Mouse (Mus musculus) CH12.LX (cell line): ENCODE measurements around the gene Aldoc. TPM values are rescaled to one million over a fixed set of nuclear protein-coding genes. Genes with fewer than 3 reads are reported as not detected.

Experiments used
- DNase-seq: peaks from one replicate; pipeline ENCODE4 v3.0.0-alpha.2; 2013; ENCODE audit errors: extremely low read depth
- H3K27ac ChIP-seq: 2 replicates; pipeline ENCODE4 v1.5.1; 2012; ENCODE audit warnings: low read depth, mild to moderate bottlenecking, control low read depth, moderate library complexity; ENCODE audit not compliant: insufficient read depth
- H3K27me3 ChIP-seq: replicated peaks from 2 replicates; pipeline ENCODE3; 2012; ENCODE audit warnings: inconsistent platforms
- H3K36me3 ChIP-seq, 2 experiments: replicated peaks in 1 of 2; 2 replicates each; pipeline versions ENCODE3 to v1.6.1; 2012; ENCODE audit warnings: inconsistent platforms in 1 of 2, low read length in 1 of 2, mild to moderate bottlenecking in 1 of 2, mixed read lengths in 1 of 2, moderate library complexity in 1 of 2; ENCODE audit not compliant: control insufficient read depth in 1 of 2, insufficient read depth in 1 of 2
- H3K4me1 ChIP-seq, 2 experiments: 2 replicates each; pipeline ENCODE4 v1.6.1; 2012; ENCODE audit warnings: inconsistent platforms in 1 of 2, moderate library complexity in 1 of 2; ENCODE audit not compliant: insufficient read depth in 2 of 2, control insufficient read depth in 1 of 2
- H3K4me2 ChIP-seq: 2 replicates; pipeline ENCODE4 v1.6.1; 2012; ENCODE audit warnings: low read depth, mild to moderate bottlenecking, control low read depth; ENCODE audit not compliant: poor library complexity, insufficient read depth, severe bottlenecking
- H3K4me3 ChIP-seq, 3 experiments: fragments of 150-350 bp in 1 of 3; sonication (generic) in 1 of 3; replicated peaks in 1 of 3; 2 replicates each; pipeline versions ENCODE3 to v1.5.1; 2011 to 2012; ENCODE audit warnings: low read depth in 2 of 3, low read length in 2 of 3, mild to moderate bottlenecking in 2 of 3, moderate library complexity in 2 of 3, control low read depth in 1 of 3, improper control_type of control experiment in 1 of 3, inconsistent platforms in 1 of 3, mixed read lengths in 1 of 3; ENCODE audit not compliant: poor library complexity in 1 of 3
- H3K79me2 ChIP-seq: replicated peaks from 2 replicates; pipeline ENCODE4 v1.6.1; 2012; ENCODE audit warnings: mild to moderate bottlenecking, moderate library complexity; ENCODE audit not compliant: control insufficient read depth, poor library complexity, insufficient read depth, severe bottlenecking; ENCODE audit errors: extremely low read depth
- H3K9ac ChIP-seq: 2 replicates; pipeline ENCODE4 v1.6.1; 2012; ENCODE audit warnings: low read depth, mild to moderate bottlenecking, control low read depth, moderate library complexity; ENCODE audit not compliant: insufficient read depth
- H3K9me3 ChIP-seq: replicated peaks from 2 replicates; pipeline ENCODE3; 2012; ENCODE audit warnings: low read length, inconsistent platforms, mixed read lengths
- CHD1 ChIP-seq: IDR thresholded peaks from 2 replicates; pipeline ENCODE4 v1.6.1; 2012; ENCODE audit warnings: low read depth, low read length, improper control_type of control experiment, inconsistent platforms
- CHD2 ChIP-seq: IDR thresholded peaks from 2 replicates; pipeline ENCODE4 v1.6.1; 2011; ENCODE audit warnings: low read length, improper control_type of control experiment
- E2F4 ChIP-seq: IDR thresholded peaks from 2 replicates; pipeline ENCODE4 v1.6.1; 2011; ENCODE audit warnings: low read depth, low read length, improper control_type of control experiment; ENCODE audit not compliant: insufficient replicate concordance
- ELF1 ChIP-seq: IDR thresholded peaks from 2 replicates; pipeline ENCODE4 v1.6.1; 2014; ENCODE audit warnings: low read depth, mild to moderate bottlenecking, inconsistent platforms, low read length, improper control_type of control experiment
- EP300 ChIP-seq: IDR thresholded peaks from 2 replicates; pipeline ENCODE4 v1.6.1; 2011; ENCODE audit warnings: low read length, improper control_type of control experiment
- ETS1 ChIP-seq: conservative IDR thresholded peaks from 2 replicates; pipeline ENCODE4 v1.6.1; 2012; ENCODE audit warnings: low read depth, mild to moderate bottlenecking, inconsistent platforms, low read length, improper control_type of control experiment, moderate library complexity
- GABPA ChIP-seq: IDR thresholded peaks from 2 replicates; pipeline ENCODE4 v1.6.1; 2012; ENCODE audit warnings: low read depth, low read length, improper control_type of control experiment, inconsistent platforms; ENCODE audit not compliant: insufficient replicate concordance
- HCFC1 ChIP-seq: IDR thresholded peaks from 2 replicates; pipeline ENCODE4 v1.6.1; 2012; ENCODE audit warnings: low read depth, mild to moderate bottlenecking, inconsistent platforms, low read length, improper control_type of control experiment
- JUN ChIP-seq: IDR thresholded peaks from 2 replicates; pipeline ENCODE4 v1.6.1; 2011; ENCODE audit warnings: low read depth, mild to moderate bottlenecking, low read length, improper control_type of control experiment, moderate library complexity; ENCODE audit not compliant: insufficient read depth
- MEF2A ChIP-seq: IDR thresholded peaks from 2 replicates; pipeline ENCODE4 v1.6.1; 2014; ENCODE audit warnings: low read depth, mild to moderate bottlenecking, inconsistent platforms, low read length, improper control_type of control experiment, borderline replicate concordance
- MXI1 ChIP-seq: IDR thresholded peaks from 2 replicates; pipeline ENCODE4 v1.6.1; 2011; ENCODE audit warnings: mild to moderate bottlenecking, low read depth, low read length, improper control_type of control experiment
- POLR2A ChIP-seq: IDR thresholded peaks from 2 replicates; pipeline ENCODE4 v1.6.1; 2011; ENCODE audit warnings: low read depth, mild to moderate bottlenecking, improper control_type of control experiment, low read length
- POLR2AphosphoS2 ChIP-seq: IDR thresholded peaks from 2 replicates; pipeline ENCODE4 v1.6.1; 2011; ENCODE audit warnings: low read depth, low read length, improper control_type of control experiment
- SIN3A ChIP-seq: IDR thresholded peaks from 2 replicates; pipeline ENCODE4 v1.6.1; 2012; ENCODE audit warnings: low read length, improper control_type of control experiment, inconsistent platforms
- SMC3 ChIP-seq: IDR thresholded peaks from 2 replicates; pipeline ENCODE4 v1.6.1; 2011; ENCODE audit warnings: low read depth, low read length, improper control_type of control experiment
- TBP ChIP-seq: conservative IDR thresholded peaks from 2 replicates; pipeline ENCODE4 v1.6.1; 2011; ENCODE audit warnings: low read depth, low read length, improper control_type of control experiment
- TCF12 ChIP-seq: IDR thresholded peaks from 2 replicates; pipeline ENCODE4 v1.6.1; 2014; ENCODE audit warnings: low read depth, mild to moderate bottlenecking, inconsistent platforms, low read length, improper control_type of control experiment
- UBTF ChIP-seq: IDR thresholded peaks from 2 replicates; pipeline ENCODE4 v1.6.1; 2012; ENCODE audit warnings: low read depth, mild to moderate bottlenecking, inconsistent platforms, low read length, improper control_type of control experiment, moderate library complexity
- USF2 ChIP-seq: conservative IDR thresholded peaks from 2 replicates; pipeline ENCODE4 v1.6.1; 2011; ENCODE audit warnings: low read depth, low read length, improper control_type of control experiment
- ZC3H11A ChIP-seq: IDR thresholded peaks from 2 replicates; pipeline ENCODE4 v1.6.1; 2012; ENCODE audit warnings: low read depth, mild to moderate bottlenecking, inconsistent platforms, low read length, improper control_type of control experiment
- dilution Hi-C: fragments of 300-500 bp; cut with MboI; formaldehyde crosslinking; loops from 2 replicates; pipeline ENCODE4 v1.14.3; 2020; ENCODE audit warnings: low sequenced_read_pairs; ENCODE audit not compliant: extremely low pct_unique_long_range_greater_than_20kb, extremely low pct_ligation_motif_present
- in situ Hi-C: fragments of 300-500 bp; cut with MboI; formaldehyde crosslinking; loops from 3 replicates; pipeline ENCODE4 v1.14.3; 2019; ENCODE audit warnings: low sequenced_read_pairs, low pct_ligation_motif_present, low pct_unique_long_range_greater_than_20kb, mixed read lengths
- polyA plus RNA-seq: library from polyadenylated mRNA; unstranded; fragments of >175 nt; gene quantifications from 2 replicates; pipeline ENCODE4 v1.2.1, GENCODE M21; 2012; ENCODE audit warnings: low read depth; ENCODE audit not compliant: insufficient read length
- total RNA-seq, 2 experiments: library from RNA; depleted of rRNA; stranded (reverse); fragments of 300-350 nt in 1 of 2; fragments of >200 nt in 1 of 2; gene quantifications; 2 replicates each; pipeline ENCODE4 v1.2.3; 2012 to 2014

The Aldoc gene
- total and polyA plus RNA-seq, 3 experiments: 25.0 to 119 (median 90.2) TPM

DNA sequence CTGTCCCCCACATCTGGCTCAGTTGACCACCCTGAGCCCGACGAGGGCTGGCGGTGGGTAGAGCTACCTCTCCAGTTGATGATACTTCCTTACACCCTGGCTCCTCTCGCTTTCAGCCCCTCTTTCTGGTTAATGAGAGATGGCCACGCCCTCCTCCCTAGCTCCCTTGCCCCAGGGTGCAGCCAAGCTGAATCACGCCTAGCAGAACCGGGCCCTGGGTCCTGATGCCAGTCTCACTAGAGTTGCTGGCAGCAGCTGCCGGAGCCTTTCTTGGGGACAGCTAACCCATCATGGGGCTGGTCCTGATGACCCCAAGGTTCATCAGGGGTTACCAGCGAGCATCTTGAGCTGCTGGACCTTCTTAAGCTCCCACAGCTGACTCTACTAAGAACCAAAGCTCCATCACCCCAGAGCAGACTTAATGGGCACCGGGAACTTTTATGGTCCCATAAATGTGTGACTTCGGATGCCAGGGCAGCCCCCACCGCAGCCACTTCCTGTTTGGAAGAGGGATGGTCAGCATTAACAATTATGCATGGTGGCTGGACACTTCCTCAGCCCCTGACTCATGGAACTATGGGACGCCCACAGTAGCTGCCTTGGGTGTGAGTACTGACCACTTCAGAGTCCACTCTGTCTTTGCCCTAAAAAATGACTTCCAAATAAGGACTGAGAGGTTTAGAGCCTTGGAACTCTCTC, 40.7 kb downstream of the Aldoc start:
- in situ Hi-C loops: loop anchor here (5.0 to 10.0 kb wide), 2 partner anchors 39 to 81 kb away; no protein-coding TSS in a partner anchor
- peaks cover 56% of the 10 kb centered on the region for H3K27me3 ChIP-seq

DNA sequence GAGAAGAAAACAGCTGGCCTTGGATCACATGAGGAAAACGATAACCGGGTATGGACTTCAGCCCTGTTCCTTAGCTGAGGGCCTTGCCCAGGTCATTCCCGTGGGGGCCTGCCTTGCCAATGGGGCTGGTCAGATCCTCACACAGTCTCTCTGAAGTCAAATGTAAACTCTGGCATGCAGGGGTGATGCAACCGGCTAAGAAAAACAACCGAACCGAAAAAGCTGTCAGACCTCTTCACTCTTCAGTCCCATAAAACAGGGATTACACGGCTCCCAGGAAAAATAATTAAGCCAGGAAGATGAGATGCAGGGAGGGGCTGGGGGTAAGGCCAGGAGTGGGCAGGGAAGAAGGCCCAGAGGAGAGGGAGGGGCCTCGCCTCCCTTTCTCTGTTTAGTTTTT, 41.3 kb downstream of the Aldoc start:
- in situ Hi-C loops: loop anchor here (5.0 to 10.0 kb wide), 2 partner anchors 38 to 81 kb away; no protein-coding TSS in a partner anchor

More for the DNA sequence above, 40.7 kb downstream of the Aldoc start:
- no peak overlapping the region for H3K4me2 ChIP-seq
- no peaks in the 10 kb centered on the region for H3K79me2 ChIP-seq
- no peak overlapping the region for H3K27ac ChIP-seq
- TF ChIP-seq SMC3: no peak
- no peak for TF ChIP-seq POLR2A
- TF ChIP-seq GABPA: no peak
- H3K9me3 ChIP-seq: no peaks in the 10 kb centered on the region
- no peak overlapping the region for H3K4me3 ChIP-seq
- dilution Hi-C loops: no loop called here
- peaks cover 3 to 16% of the 10 kb centered on the region in 2 experiments for H3K4me1 ChIP-seq
- H3K9ac ChIP-seq: no peak overlapping the region
- H3K36me3 ChIP-seq: no peaks in the 10 kb centered on the region
- no peak for DNase-seq

GRCm38 (mm10) chr11:78367456-78368225, 44.9 kb downstream of the Aldoc start:
- Histone ChIP-seq H3K79me2 (no peaks in the 10 kb centered on the region), H3K36me3 (no peaks in the 10 kb centered on the region), H3K9me3 (no peaks in the 10 kb centered on the region), H3K9ac (no peak overlapping the region), H3K27me3 (peaks cover 88% of the 10 kb centered on the region), H3K4me2 (no peak overlapping the region), H3K4me3 (no peak overlapping the region), H3K27ac (no peak overlapping the region), H3K4me1 (no peaks in the 10 kb centered on the region)
- no peak for DNase-seq
- TF ChIP-seq SMC3 (no peak), MXI1 (no peak), TBP (no peak), TCF12 (no peak), ELF1 (no peak), POLR2A (no peak), EP300 (no peak), ZC3H11A (no peak), MEF2A (no peak), E2F4 (no peak), SIN3A (no peak), CHD1 (no peak)
- dilution Hi-C loops (no loop called here), in situ Hi-C loops (loop anchor here (10.0 kb wide), 1 partner anchor 77 kb away; no protein-coding TSS in a partner anchor)

More for the DNA sequence above, 41.3 kb downstream of the Aldoc start:
- DNase-seq: no peak
- Histone ChIP-seq H3K27ac (no peak overlapping the region), H3K4me1 (peaks cover 3 to 13% of the 10 kb centered on the region in 2 experiments), H3K4me2 (no peak overlapping the region), H3K27me3 (peaks cover 60% of the 10 kb centered on the region), H3K36me3 (no peaks in the 10 kb centered on the region), H3K9me3 (no peaks in the 10 kb centered on the region), H3K9ac (no peak overlapping the region), H3K79me2 (no peaks in the 10 kb centered on the region), H3K4me3 (no peak overlapping the region)
- dilution Hi-C loops: no loop called here
- TF ChIP-seq E2F4 (no peak), ETS1 (no peak), UBTF (no peak), TCF12 (no peak), TBP (no peak), POLR2AphosphoS2 (no peak), HCFC1 (no peak), CHD2 (no peak), JUN (no peak), USF2 (no peak), POLR2A (no peak)
